Mouse (Mus musculus): ENCODE results near the gene Romo1.

DNA sequence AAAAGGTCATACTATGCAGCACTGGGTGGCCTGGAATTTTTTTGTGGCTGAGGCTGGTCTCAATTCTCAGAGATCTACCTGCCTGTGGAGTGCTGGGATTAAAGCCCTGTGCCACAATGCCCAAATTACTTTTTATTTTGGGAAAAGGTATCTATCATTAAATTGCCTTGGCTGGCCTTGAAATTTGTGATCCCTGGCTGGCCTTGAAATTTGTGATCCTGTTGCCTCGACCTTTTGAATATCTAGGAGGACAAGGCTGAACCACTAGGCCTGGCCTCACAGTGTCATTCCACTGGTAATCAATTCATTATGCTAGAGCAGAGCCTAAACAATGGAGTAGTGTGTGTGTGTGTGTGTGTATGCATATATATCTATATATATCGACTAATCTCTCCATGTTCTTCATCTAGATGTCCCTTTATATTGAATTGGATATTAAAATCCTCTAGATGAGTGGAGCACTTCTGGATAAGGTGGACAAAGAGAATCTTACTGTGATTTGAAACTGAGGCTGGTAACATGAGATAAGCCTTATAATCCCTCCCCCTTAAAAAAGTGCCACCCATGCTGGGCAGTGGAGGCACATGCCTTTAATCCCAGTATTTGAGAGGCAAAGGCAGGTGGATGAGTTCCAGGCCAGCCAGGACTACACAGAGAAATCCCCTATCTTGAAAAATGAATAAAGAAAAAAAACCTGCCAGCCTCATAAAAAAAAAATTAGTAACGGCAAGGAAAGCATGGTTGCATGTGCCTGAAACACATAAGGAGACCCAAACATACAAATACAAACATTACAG lies 49.4 kb downstream of the Romo1 start:
- TF ChIP-seq EP300 (IDR thresholded peaks at IDR 0.05; ENCODE audit: low read depth) (no peak), CTCF (IDR thresholded peaks at IDR 0.05; ENCODE audit: low read depth) (no peak)

All from liver, postnatal 0 days (tissue).